Mouse (Mus musculus) liver, embryonic 14.5 days (tissue): ENCODE results near the gene Specc1l.

ENCODE experiments used
- CTCF ChIP-seq: IDR thresholded peaks from 2 replicates; pipeline ENCODE4 v1.5.1; 2016; ENCODE audit warnings: antibody characterized with exemption, low read depth, control low read depth
- EP300 ChIP-seq: IDR thresholded peaks from 2 replicates; pipeline ENCODE4 v1.6.1; 2016; ENCODE audit warnings: antibody characterized with exemption, low read depth

DNA sequence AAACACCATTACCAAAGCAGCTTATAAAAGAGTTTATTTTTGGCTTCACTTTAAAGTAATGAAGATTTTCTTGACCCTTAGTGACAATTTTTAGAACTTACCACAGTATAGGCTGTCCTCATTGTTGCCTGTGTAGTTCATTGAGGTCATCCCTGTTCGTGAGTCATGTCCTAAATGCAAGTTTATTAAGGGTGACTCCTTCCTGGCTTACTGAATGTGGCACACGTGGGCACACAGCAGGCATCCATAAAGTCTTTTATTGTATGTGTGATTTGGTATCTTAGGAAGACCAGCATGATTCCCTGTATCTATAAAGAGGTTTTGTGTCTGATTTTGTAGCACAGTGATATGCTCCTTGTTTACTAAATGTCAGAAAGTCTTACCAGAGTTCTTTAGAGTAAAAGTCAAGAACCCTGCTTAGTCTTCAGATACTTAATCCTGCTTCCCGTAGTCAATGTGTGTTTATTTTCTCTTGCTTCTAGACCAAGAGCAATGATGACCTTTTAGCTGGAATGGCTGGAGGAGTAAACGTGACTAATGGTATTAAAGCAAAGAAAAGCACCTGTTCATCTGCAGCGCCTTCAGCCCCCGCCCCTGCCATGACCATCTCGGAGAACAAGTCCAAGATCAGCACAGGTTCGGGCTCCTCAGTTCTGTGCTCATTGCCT lies 28.8 kb downstream of the Specc1l start:
- TF ChIP-seq CTCF, result no peak
- no peak for TF ChIP-seq EP300
